Mouse (Mus musculus) kidney, postnatal 10 days (tissue): ENCODE results near the gene Fam234b.

Experiments used
- DNase-seq: peaks from one replicate; pipeline ENCODE4 v3.0.0; 2021; ENCODE audit warnings: mixed read lengths

The Fam234b gene

GRCm38 (mm10) chr6:135183961-135184360 lies 13.8 kb upstream of the Fam234b start:
- peak; percentile 26 for DNase-seq

DNA sequence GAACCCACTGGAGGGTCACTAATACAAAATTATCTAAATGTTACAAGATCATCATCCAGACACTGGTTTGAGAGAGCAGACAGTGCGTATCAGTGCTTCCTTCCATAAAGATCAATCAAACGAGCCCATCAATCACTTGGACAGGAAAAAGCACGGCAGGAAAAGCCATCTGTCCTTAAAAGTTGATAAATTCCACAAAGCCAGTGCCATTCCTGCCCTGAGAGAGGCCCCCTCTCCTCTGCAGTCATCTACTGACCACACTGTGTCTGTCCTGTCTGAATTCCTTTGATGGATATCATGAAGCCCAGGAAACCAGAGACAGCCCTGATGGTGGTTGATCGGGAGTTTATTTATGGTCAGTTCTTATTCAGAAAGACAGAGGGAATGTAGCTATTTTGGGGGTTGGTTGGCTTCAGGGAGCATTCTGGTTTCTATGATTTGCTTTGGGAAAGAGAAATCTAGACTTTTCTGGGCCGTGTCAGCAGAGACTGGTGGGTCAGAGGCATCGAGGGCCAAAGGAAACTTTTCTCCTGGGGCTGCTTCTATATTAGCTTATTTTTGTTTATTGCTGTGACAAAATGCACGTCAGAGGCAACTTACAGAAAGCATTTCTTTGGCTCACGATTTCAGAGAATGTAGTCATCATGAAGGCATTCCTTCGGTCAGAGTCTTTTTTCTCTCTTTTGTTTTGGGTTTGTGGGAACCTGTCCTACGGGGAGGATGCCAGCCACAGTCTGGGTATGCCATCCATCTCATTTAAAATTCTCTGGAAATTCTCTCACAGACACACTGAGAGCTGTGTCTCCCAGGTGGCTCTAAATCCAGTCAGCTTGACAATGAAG lies 10.5 kb upstream of the Fam234b start:
- no peak for DNase-seq

DNA sequence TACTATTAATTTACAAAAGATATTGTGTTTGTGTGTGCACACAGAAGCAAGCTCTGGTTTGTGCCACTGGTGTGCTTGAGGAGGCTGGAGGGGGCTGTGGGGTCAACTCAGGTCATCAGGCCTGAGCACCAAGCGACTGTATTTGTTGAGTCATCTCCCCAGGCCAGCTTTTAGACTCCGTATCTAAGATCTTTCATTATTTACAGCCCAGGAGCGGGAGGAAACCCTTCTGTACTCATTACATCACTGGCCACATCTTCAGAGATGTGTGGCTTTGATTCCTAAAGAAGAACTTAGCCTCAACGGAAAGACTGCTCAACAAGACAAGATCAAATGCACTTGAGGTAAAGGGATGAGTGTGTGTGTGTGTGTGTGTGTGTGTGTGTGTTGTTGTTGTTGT lies 9.1 kb upstream of the Fam234b start:
- DNase-seq = no peak

DNA sequence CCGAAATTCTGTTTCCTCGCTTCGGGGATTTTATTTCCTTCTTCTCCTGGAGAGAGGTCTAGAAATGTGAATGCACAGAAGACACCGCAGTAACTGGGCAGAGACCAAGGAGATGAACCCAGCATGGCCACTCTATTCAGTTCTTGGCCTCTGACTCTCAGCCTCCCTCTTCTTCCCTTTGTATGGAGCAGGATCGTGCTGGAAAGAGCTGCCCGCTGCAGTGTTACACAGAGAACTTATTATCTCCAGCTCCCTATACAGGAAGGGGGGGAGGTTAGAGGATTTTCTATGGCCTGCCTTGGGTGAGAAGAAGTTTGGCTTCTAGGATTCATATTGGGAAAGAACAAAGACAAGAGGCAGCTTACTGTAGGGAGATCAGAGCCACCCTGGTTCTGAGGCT lies 7.7 kb upstream of the Fam234b start:
- no peak for DNase-seq

DNA sequence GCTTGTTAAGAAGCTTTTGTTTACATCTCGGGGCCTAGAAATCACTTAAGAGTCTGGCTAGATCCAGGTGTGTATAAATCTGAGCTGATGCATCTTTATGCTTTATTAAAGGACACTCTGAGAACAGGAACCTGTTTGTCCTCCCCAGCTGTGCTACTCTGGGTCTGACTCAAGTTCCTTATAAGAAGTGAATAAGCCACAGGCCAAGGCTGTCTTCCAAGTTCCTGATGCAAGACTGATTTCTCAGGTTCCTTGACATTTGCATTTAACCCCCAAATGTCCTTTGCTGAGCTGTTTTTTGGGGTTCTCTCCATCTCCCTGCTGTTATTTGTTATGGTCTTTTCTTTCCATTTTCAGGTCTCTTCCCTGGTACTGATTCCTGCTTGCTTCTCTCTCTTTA lies 5.9 kb upstream of the Fam234b start:
- DNase-seq = no peak

DNA sequence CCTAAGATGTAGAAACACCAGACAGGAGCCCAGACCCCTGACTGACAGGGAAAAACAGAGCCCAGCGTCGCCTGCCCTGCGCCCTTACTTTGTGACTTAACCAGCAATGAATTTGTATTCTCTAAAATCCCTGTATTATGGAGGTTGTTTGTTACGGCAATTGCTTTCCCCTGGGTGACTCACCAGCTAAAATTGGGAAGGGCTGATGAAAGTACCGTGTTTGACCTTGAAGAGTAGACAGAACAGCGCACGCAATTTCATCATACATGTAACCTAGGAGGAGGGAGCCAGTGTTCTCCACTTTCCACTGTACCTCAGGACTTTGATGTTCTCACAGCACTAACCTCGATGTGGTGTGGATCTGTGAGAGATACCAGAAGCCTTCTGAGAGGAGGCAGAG lies 4.8 kb upstream of the Fam234b start:
- no peak for DNase-seq

DNA sequence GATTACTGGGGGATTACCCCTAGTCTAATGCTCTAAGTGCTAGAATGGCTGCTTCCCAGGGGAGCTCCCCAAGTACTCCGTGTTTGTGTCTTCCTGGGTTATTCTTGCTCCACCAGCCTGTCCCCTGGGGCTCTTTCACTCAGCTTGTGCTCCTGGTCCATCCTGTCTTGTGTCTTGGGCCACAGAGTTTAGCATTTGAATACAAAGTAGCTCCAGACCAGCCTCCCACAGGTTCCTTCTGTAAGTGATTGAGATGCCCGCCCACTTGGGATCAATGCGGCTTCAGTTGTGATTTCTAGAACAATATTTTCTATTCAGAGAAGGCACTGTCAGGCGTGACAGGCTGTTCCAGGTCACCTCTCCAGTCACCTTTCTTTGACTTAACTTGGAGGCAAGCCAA lies 4.0 kb upstream of the Fam234b start:
- no peak for DNase-seq

GRCm38 (mm10) chr6:135194907-135195306 lies 2.9 kb upstream of the Fam234b start:
- DNase-seq = no peak

- no peak for DNase-seq
Measured at GRCm38 (mm10) chr6:135196707-135197106, 1.1 kb upstream of the Fam234b start.

DNA sequence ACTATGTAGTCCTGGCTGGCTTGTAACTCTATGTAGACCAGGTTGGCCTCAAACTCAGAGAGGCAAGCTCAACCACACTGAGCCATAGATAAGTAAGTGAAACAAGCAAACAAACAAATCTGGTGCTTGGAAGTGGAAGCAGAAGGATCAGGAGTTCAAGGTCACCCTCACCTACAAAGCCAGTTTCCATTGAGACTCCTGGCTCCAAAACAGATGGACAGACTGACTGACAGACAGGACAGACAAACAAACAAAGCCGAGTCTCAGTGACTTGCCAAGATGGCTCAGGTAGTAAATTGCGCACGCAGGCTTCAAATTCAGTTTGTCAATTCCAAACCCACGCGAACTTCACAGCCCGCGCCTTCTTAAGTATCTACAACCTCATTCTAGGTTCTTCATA lies 331 bp upstream of the Fam234b start:
- DNase-seq = no peak

DNA sequence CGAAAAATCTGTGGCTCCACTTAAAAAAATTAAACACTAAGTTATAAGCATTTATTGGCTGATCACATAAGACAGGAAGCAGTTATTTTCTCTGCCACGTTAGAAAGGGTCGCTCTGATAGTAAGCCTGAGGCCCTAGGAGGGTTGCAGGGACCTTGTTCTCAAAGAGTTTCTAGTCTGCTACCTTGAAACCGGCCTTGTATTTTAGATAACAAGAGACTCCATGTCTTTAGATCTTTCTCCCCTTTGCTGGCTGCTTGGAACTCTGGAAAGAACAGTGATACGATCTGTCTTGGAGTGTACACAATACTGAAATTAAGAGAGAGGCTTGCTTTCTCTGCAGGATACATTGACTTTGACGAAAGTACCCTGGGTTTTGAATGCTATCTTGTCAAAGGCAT lies 949 bp downstream of the Fam234b start:
- DNase-seq = no peak

- DNase-seq = no peak
Measured at GRCm38 (mm10) chr6:135200122-135200957, 2.6 kb downstream of the Fam234b start.

- no peak for DNase-seq
Measured at GRCm38 (mm10) chr6:135202668-135203067, 4.9 kb downstream of the Fam234b start.

GRCm38 (mm10) chr6:135203737-135204136 lies 6.0 kb downstream of the Fam234b start:
- no peak for DNase-seq

- no peak for DNase-seq
Measured at GRCm38 (mm10) chr6:135204869-135205268, 7.1 kb downstream of the Fam234b start.

DNA sequence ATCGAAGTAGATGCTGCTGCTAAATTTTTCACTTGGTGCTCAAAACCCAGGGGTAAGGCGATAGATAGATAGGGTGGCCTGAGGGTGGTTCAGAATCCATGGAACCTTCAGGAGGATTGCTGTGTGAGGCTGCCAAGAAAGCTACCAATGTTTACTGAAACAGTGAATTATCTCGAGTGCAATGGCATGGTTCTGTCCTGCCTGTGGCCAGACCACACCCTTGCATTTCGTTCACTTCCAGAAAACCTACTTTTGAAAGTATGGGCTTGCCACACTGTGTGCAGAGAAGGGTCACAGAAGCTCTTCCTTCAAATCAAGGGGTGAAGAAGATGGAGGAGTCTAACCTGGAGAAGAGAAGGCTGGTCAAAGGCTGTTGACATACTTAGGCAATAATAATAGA lies 8.0 kb downstream of the Fam234b start:
- no peak for DNase-seq

DNA sequence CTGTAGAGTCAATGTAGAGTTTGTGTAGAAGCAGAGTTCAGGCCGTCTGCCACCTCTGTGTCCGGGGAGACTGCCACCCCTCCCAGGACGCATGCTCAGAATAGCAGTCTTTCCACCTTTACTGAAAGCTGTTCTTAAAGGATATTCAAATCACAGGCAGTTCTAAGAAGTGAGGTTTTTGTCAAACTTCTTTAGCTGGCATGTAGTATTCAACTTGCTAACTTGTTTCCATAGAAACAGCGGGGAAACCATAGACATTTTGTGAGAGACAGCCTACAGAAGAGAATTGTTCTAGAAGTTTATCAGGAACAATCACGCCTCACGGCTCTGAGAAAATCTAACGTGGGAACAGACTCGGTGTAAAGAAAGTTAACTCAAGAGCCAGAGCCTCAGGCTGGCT lies 9.1 kb downstream of the Fam234b start:
- no peak for DNase-seq

- no peak for DNase-seq
Measured at GRCm38 (mm10) chr6:135211169-135211568, 13.4 kb downstream of the Fam234b start.

DNA sequence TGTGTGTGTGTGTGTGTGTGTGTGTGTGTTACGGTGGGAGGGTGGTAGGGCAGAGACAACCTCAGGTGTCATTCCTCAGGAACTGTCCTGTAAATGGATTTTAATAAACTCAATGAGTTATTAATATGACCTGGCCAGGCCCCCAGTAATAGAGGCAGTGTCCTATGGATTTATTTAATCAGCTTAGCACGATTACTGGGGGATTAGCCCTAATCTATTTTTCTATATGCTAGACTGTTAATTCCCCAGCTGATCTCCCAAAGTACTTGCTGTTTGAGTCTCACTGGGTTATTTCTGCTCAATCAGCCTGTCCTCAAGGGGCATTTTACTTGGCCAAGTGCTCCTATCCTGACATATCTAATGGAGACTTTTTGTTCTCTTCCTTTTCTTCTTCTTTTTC lies 14.9 kb downstream of the Fam234b start:
- DNase-seq = no peak

GRCm38 (mm10) chr6:135218330-135218729 lies 20.6 kb downstream of the Fam234b start:
- DNase-seq = no peak

GRCm38 (mm10) chr6:135219916-135220315 lies 22.1 kb downstream of the Fam234b start:
- DNase-seq = no peak

GRCm38 (mm10) chr6:135223786-135224416 lies 26.1 kb downstream of the Fam234b start:
- no peak for DNase-seq

DNA sequence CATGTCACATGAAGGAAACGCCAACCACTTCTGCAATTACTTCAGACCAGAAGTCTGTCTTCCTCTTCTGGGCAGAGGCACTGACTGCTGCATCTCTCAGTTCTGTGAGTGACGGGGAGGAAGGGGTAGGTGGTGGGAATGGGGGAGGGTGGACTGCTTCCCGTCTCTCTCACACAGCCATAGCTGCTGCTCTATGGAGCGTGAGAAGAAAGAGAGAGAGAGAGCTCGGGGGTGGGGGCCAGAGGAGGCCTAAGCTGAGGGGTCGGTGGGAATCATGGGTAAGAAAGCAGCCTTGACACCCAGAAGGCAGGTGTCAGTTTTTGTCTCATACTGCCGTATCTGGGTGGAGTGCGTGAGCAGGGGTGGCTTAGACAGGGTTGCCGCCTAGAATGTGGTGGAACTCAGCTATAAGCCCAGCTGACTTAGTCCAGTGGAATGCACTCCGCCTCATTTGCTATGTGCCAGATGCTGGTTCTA lies 30.7 kb downstream of the Fam234b start:
- DNase-seq = no peak

GRCm38 (mm10) chr6:135230586-135230985 lies 32.8 kb downstream of the Fam234b start:
- DNase-seq = no peak
